12 mouse cellular contexts compared by ENCODE assay signal in genomic region chr2:166735469-166736001, GRCm38 (mm10). TPM values are rescaled to one million over a fixed set of nuclear protein-coding genes. Genes with fewer than 3 reads are reported as not detected.
A peak's percentile ranks its signal among the peaks of the same experiment; 100 is the strongest.
DNase-seq lines count a peak whose midpoint lies in the region; ATAC-seq and TF ChIP-seq lines count a peak whose summit lies in the region.
"Had no signal": no experiment of that assay in that cellular context is flagged by ENCODE, and none has a peak within 500 bp of the region (broad histone marks: within the 10 kb centered on the region; RNA-seq: fewer than 3 reads in every experiment).

No protein-coding gene starts in this region.

- H3K4me2 ChIP-seq in heart, embryonic 14.5 days (ENCODE audit: low read length): peak overlapping the region; percentile 39
- peak overlapping the region; percentile 39 for H3K4me2 ChIP-seq in embryonic facial prominence, embryonic 15.5 days (replicated peaks)
- H3K4me2 ChIP-seq in intestine, postnatal 0 days (replicated peaks; ENCODE audit: low read depth): 0 out of 2 replicates have a peak overlapping the region, but pooled peaks have one; percentile 18
- H3K4me2 ChIP-seq in neural tube, embryonic 15.5 days: peak overlapping the region; percentile 28; the same call in 1 of the 2 replicates

- no peak for TF ChIP-seq CTCF in intestine, postnatal 0 days (IDR thresholded peaks at IDR 0.05; ENCODE audit: low read depth)

- H3K4me1 ChIP-seq in heart, embryonic 14.5 days (ENCODE audit: control insufficient read depth in 2 of 2, insufficient read depth in 2 of 2, low read length in 2 of 2): peaks cover 0 to under 1% of the 10 kb centered on the region in 2 experiments; a peak in 1 of 4 replicates
- peaks cover 20% of the 10 kb centered on the region for H3K4me1 ChIP-seq in embryonic facial prominence, embryonic 15.5 days
- no peaks in the 10 kb centered on the region for H3K4me1 ChIP-seq in intestine, postnatal 0 days (replicated peaks; ENCODE audit: control insufficient read depth, insufficient read depth, low read length)
- peaks cover 7% of the 10 kb centered on the region for H3K4me1 ChIP-seq in neural tube, embryonic 15.5 days

- H3K9ac ChIP-seq in heart, embryonic 14.5 days (ENCODE audit: low read length): no peak overlapping the region
- H3K9ac ChIP-seq in embryonic facial prominence, embryonic 15.5 days: no peak overlapping the region
- H3K9ac ChIP-seq in intestine, postnatal 0 days (ENCODE audit: low read depth, low read length): no peak overlapping the region
- H3K9ac ChIP-seq in neural tube, embryonic 15.5 days (replicated peaks): no peak overlapping the region

- ATAC-seq in heart, embryonic 14.5 days (ENCODE audit: insufficient number of reproducible peaks, insufficient read depth, low FRiP score, low read depth): no peak
- ATAC-seq in embryonic facial prominence, embryonic 15.5 days (ENCODE audit: insufficient number of reproducible peaks, low FRiP score, low TSS enrichment, low read depth): peak; percentile 77
- no peak for ATAC-seq in intestine, postnatal 0 days
- no peak for ATAC-seq in neural tube, embryonic 15.5 days (ENCODE audit: low FRiP score)

- H3K27me3 ChIP-seq in heart, embryonic 14.5 days (ENCODE audit: control insufficient read depth, insufficient read depth, low read length): no peaks in the 10 kb centered on the region
- no peaks in the 10 kb centered on the region for H3K27me3 ChIP-seq in embryonic facial prominence, embryonic 15.5 days
- H3K27me3 ChIP-seq in intestine, postnatal 0 days (replicated peaks; ENCODE audit: control insufficient read depth, insufficient read depth, low read length): no peaks in the 10 kb centered on the region
- no peaks in the 10 kb centered on the region for H3K27me3 ChIP-seq in neural tube, embryonic 15.5 days (replicated peaks)

- DNase-seq in heart, postnatal 4 days: no peak
- DNase-seq in layer of hippocampus, postnatal 14 days (ENCODE audit: low spot score in 2 of 2): no peak
- DNase-seq in left cerebral cortex, adult 9 months (ENCODE audit: low spot score in 2 of 2): no peak
- DNase-seq in thymus, postnatal 10 days (ENCODE audit: low spot score in 2 of 2): no peak
- DNase-seq: adrenal gland, postnatal 10 days; right cerebral cortex, adult 18-20 months had no signal

- no peak overlapping the region for H3K27ac ChIP-seq in heart, embryonic 14.5 days (replicated peaks in 1 of 2; ENCODE audit: control insufficient read depth in 1 of 2, insufficient read depth in 1 of 2, low read depth in 2 of 2, low read length in 2 of 2)
- H3K27ac ChIP-seq in embryonic facial prominence, embryonic 15.5 days (replicated peaks): peak overlapping the region; percentile 81
- H3K27ac ChIP-seq in intestine, postnatal 0 days (ENCODE audit: low read depth, low read length): no peak overlapping the region
- H3K27ac ChIP-seq in neural tube, embryonic 15.5 days (replicated peaks): no peak overlapping the region; the same call in 1 of the 2 replicates
- H3K27ac ChIP-seq: layer of hippocampus, adult 2 months; macrophage had no signal

- H3K36me3 ChIP-seq in heart, embryonic 14.5 days (ENCODE audit: control insufficient read depth, insufficient read depth, low read length): no peaks in the 10 kb centered on the region
- H3K36me3 ChIP-seq in embryonic facial prominence, embryonic 15.5 days: no peaks in the 10 kb centered on the region
- no peaks in the 10 kb centered on the region for H3K36me3 ChIP-seq in intestine, postnatal 0 days (ENCODE audit: control insufficient read depth, insufficient read depth)
- H3K36me3 ChIP-seq in neural tube, embryonic 15.5 days: no peaks in the 10 kb centered on the region

- no peak overlapping the region; a peak in 1 of 4 replicates for H3K4me3 ChIP-seq in heart, embryonic 14.5 days (ENCODE audit: control insufficient read depth in 1 of 2, insufficient read depth in 1 of 2, low read depth in 1 of 2, low read length in 2 of 2)
- peak overlapping the region; percentile 10; the same call in 1 of the 2 replicates for H3K4me3 ChIP-seq in embryonic facial prominence, embryonic 15.5 days (replicated peaks)
- H3K4me3 ChIP-seq in intestine, postnatal 0 days (ENCODE audit: low read depth, low read length): no peak overlapping the region
- H3K4me3 ChIP-seq in neural tube, embryonic 15.5 days (replicated peaks): no peak overlapping the region
- H3K4me3 ChIP-seq: layer of hippocampus, adult 2 months had no signal

- 31% methylated on average over 15 of the region's 15 CpGs for WGBS in heart, embryonic 14.5 days
- 8% methylated on average over 15 of the region's 15 CpGs for WGBS in embryonic facial prominence, embryonic 15.5 days
- 30% methylated on average over 15 of the region's 15 CpGs for WGBS in intestine, postnatal 0 days
- WGBS in neural tube, embryonic 15.5 days: 45% methylated on average over 15 of the region's 15 CpGs

- no peaks in the 10 kb centered on the region for H3K9me3 ChIP-seq in heart, embryonic 14.5 days (ENCODE audit: control insufficient read depth, low read length)
- no peaks in the 10 kb centered on the region for H3K9me3 ChIP-seq in embryonic facial prominence, embryonic 15.5 days (replicated peaks)
- no peaks in the 10 kb centered on the region for H3K9me3 ChIP-seq in intestine, postnatal 0 days (ENCODE audit: control insufficient read depth)
- no peaks in the 10 kb centered on the region for H3K9me3 ChIP-seq in neural tube, embryonic 15.5 days (replicated peaks)

RNA-seq across cellular contexts. Expression of gene Prex1, which starts 21.9 kb away (rescaled TPM):
- 8.6 and 9.5 TPM in 2 replicates for polyA plus RNA-seq in heart, embryonic 14.5 days (2014; fragmentation: Nextera tagmentation; extraction: Ambion mirVana)
- total RNA-seq in heart, postnatal 4 days (2021): 10 to 100 TPM; 13.8 to 14.8 TPM
- 25.5 and 28.0 TPM in 2 replicates for polyA plus RNA-seq in embryonic facial prominence, embryonic 15.5 days (2015; fragmentation: Nextera tagmentation; extraction: Ambion mirVana)
- polyA plus RNA-seq in intestine, postnatal 0 days (2015; fragmentation: Nextera tagmentation; extraction: Ambion mirVana): 4.0 TPM in 2 replicates
- 22.0 and 24.9 TPM in 2 replicates for polyA plus RNA-seq in neural tube, embryonic 15.5 days (2015; fragmentation: Nextera tagmentation; extraction: Ambion mirVana)
- total RNA-seq in layer of hippocampus, postnatal 14 days (2021): 10 to 100 TPM; 88.0 to 89.3 TPM

RNA-seq across cellular contexts. Expression of gene Trp53rkb, which starts 56.8 kb away (rescaled TPM):
- polyA plus RNA-seq in heart, embryonic 14.5 days (2014; fragmentation: Nextera tagmentation; extraction: Ambion mirVana): 3.2 and 5.7 TPM in 2 replicates
- total RNA-seq in heart, postnatal 4 days (2021): 1 to 10 TPM; 4.0 to 5.1 TPM
- 7.2 and 8.3 TPM in 2 replicates for polyA plus RNA-seq in embryonic facial prominence, embryonic 15.5 days (2015; fragmentation: Nextera tagmentation; extraction: Ambion mirVana)
- 3.7 and 5.1 TPM in 2 replicates for polyA plus RNA-seq in intestine, postnatal 0 days (2015; fragmentation: Nextera tagmentation; extraction: Ambion mirVana)
- 9.1 and 10.3 TPM in 2 replicates for polyA plus RNA-seq in neural tube, embryonic 15.5 days (2015; fragmentation: Nextera tagmentation; extraction: Ambion mirVana)
- total RNA-seq in layer of hippocampus, postnatal 14 days (2021): 1 to 10 TPM; 5.2 to 6.7 TPM
